ENCODE assay signal across 19 mouse cellular contexts in genomic region chr14:77889911-77890310, GRCm38 (mm10). TPM values are rescaled to one million over a fixed set of nuclear protein-coding genes. Genes with fewer than 3 reads are reported as not detected.
DNase-seq lines count a peak whose midpoint lies in the region; ATAC-seq and TF ChIP-seq lines count a peak whose summit lies in the region.
"Had no signal": no experiment of that assay in that cellular context is flagged by ENCODE, and none has a peak within 500 bp of the region (broad histone marks: within the 10 kb centered on the region; RNA-seq: fewer than 3 reads in every experiment).

No protein-coding gene starts in this region.

- H3K27me3 ChIP-seq in lung, postnatal 0 days (replicated peaks; ENCODE audit: insufficient read depth, low read length), result no peaks in the 10 kb centered on the region
- H3K27me3 ChIP-seq in Patski, result no peaks in the 10 kb centered on the region
- H3K27me3 ChIP-seq: embryonic facial prominence, embryonic 12.5 days; heart, embryonic 15.5 days; hindbrain, embryonic 12.5 days; limb, embryonic 12.5 days; midbrain, embryonic 13.5 days; neural tube, embryonic 12.5 days had no signal

- H3K4me2 ChIP-seq in lung, postnatal 0 days (replicated peaks; ENCODE audit: low read depth, low read length), result no peak overlapping the region
- H3K4me2 ChIP-seq: embryonic facial prominence, embryonic 12.5 days; heart, embryonic 15.5 days; hindbrain, embryonic 12.5 days; limb, embryonic 12.5 days; midbrain, embryonic 13.5 days; neural tube, embryonic 12.5 days had no signal

- no peak overlapping the region for H3K9ac ChIP-seq in lung, postnatal 0 days (replicated peaks; ENCODE audit: low read depth)
- H3K9ac ChIP-seq: embryonic facial prominence, embryonic 12.5 days; heart, embryonic 15.5 days; hindbrain, embryonic 12.5 days; limb, embryonic 12.5 days; midbrain, embryonic 13.5 days; neural tube, embryonic 12.5 days had no signal

- CTCF ChIA-PET in Patski (lab: Charles Lee), result no interaction called here

- no peak for DNase-seq in lung, postnatal 0 days (ENCODE audit: low spot score)
- no peak for DNase-seq in lung, postnatal 36 days
- DNase-seq in ES-CJ7 (ENCODE audit: low read depth, low spot score) (peak; percentile 28), Patski (ENCODE audit: low read depth, low spot score) (no peak)
- no peak for DNase-seq in natural killer cell, adult 2 months (ENCODE audit: low spot score in 2 of 2)
- no peak for DNase-seq in cerebellum, postnatal 4 days (ENCODE audit: low spot score in 2 of 2)
- DNase-seq: cerebellum, adult 9-10 months; heart, adult 11 months; kidney, adult 18-20 months; kidney, postnatal 36 days; lung, postnatal 10 days had no signal

- H3K4me3 ChIP-seq in lung, postnatal 0 days (ENCODE audit: low read depth, low read length), result no peak overlapping the region
- H3K4me3 ChIP-seq: embryonic facial prominence, embryonic 12.5 days; forebrain, embryonic 10.5 days; heart, embryonic 15.5 days; hindbrain, embryonic 12.5 days; limb, embryonic 12.5 days; midbrain, embryonic 13.5 days; neural tube, embryonic 12.5 days had no signal

- in situ Hi-C loops in Patski (cut with MboI; ENCODE audit: low pct_unique_long_range_greater_than_20kb), result no loop called here

- no peak for ATAC-seq in lung, postnatal 0 days
- no peak for ATAC-seq in Patski
- 0 out of 2 replicates have a peak, but pooled peaks have one; percentile 46 for ATAC-seq in megakaryocyte progenitor cell, adult 5-6 weeks (replicated peaks; ENCODE audit: poor library complexity)
- ATAC-seq: midbrain, embryonic 13.5 days had no signal

- H3K36me3 ChIP-seq in lung, postnatal 0 days (ENCODE audit: insufficient read depth, low read length), result no peaks in the 10 kb centered on the region
- H3K36me3 ChIP-seq: embryonic facial prominence, embryonic 12.5 days; forebrain, embryonic 10.5 days; heart, embryonic 15.5 days; hindbrain, embryonic 12.5 days; limb, embryonic 12.5 days; midbrain, embryonic 13.5 days; neural tube, embryonic 12.5 days had no signal

- H3K9me3 ChIP-seq in lung, postnatal 0 days (ENCODE audit: low read length), result no peaks in the 10 kb centered on the region
- H3K9me3 ChIP-seq: embryonic facial prominence, embryonic 12.5 days; heart, embryonic 15.5 days; hindbrain, embryonic 12.5 days; limb, embryonic 12.5 days; midbrain, embryonic 13.5 days; neural tube, embryonic 12.5 days had no signal

- no peaks in the 10 kb centered on the region for H3K4me1 ChIP-seq in lung, postnatal 0 days (ENCODE audit: insufficient read depth, low read depth, low read length)
- H3K4me1 ChIP-seq: embryonic facial prominence, embryonic 12.5 days; forebrain, embryonic 10.5 days; heart, embryonic 15.5 days; hindbrain, embryonic 12.5 days; limb, embryonic 12.5 days; midbrain, embryonic 13.5 days; neural tube, embryonic 12.5 days had no signal

- no peak overlapping the region for H3K27ac ChIP-seq in lung, postnatal 0 days (ENCODE audit: low read length)
- H3K27ac ChIP-seq: embryonic facial prominence, embryonic 12.5 days; forebrain, embryonic 10.5 days; heart, embryonic 15.5 days; hindbrain, embryonic 12.5 days; limb, embryonic 12.5 days; midbrain, embryonic 13.5 days; neural tube, embryonic 12.5 days had no signal

- POLR2A ChIA-PET in Patski (lab: Charles Lee), result no interaction called here

- TF ChIP-seq CTCF in lung, postnatal 0 days (IDR thresholded peaks at IDR 0.05), result peak; percentile 32
- TF ChIP-seq CTCF in Patski (IDR thresholded peaks at IDR 0.05), result peak; percentile 38

- 86% methylated on average over 7 of the region's 7 CpGs for whole genome bisulfite sequencing in lung, postnatal 0 days

- no peak for TF ChIP-seq EP300 in lung, postnatal 0 days (IDR thresholded peaks at IDR 0.05)

RNA-seq across cellular contexts. Expression of gene Epsti1, which starts 14.1 kb away (rescaled TPM):
- 1.5 and 1.9 TPM in 2 replicates for polyA plus RNA-seq in lung, postnatal 0 days (2015; fragmentation: Nextera tagmentation; extraction: Ambion mirVana)
- polyA plus RNA-seq in Patski (2021), result not detected
- 11.1 and 13.2 TPM in 2 replicates for total RNA-seq in megakaryocyte progenitor cell, adult 5-6 weeks (2015)
- total RNA-seq in megakaryocyte progenitor cell, adult 5-6 weeks (2017), result 29.6 and 36.9 TPM in 2 replicates
- polyA plus RNA-seq: forebrain, embryonic 10.5 days had no signal

RNA-seq across cellular contexts. Expression of gene Dnajc15, which starts 15.0 kb away (rescaled TPM):
- polyA plus RNA-seq in lung, postnatal 0 days (2015; fragmentation: Nextera tagmentation; extraction: Ambion mirVana), result 60.1 and 70.2 TPM in 2 replicates
- polyA plus RNA-seq in Patski (2021), result 69.6 TPM
- 77.4 and 101 TPM in 2 replicates for total RNA-seq in megakaryocyte progenitor cell, adult 5-6 weeks (2015)
- 66.5 and 77.4 TPM in 2 replicates for total RNA-seq in megakaryocyte progenitor cell, adult 5-6 weeks (2017)
